Mouse (Mus musculus): ENCODE results near the gene Nol8.

GRCm38 (mm10) chr13:49644731-49645529 lies 7.9 kb upstream of the Nol8 start:
- TF ChIP-seq CTCF (IDR thresholded peaks at IDR 0.05; ENCODE audit: low read depth) (peak; percentile 79), EP300 (optimal IDR thresholded peaks at IDR 0.05) (peak; percentile 44)
